Mouse (Mus musculus) CH12.LX (cell line): ENCODE measurements around the gene Rft1. TPM values are rescaled to one million over a fixed set of nuclear protein-coding genes. Genes with fewer than 3 reads are reported as not detected.
A peak's percentile ranks its signal among the peaks of the same experiment; 100 is the strongest.

Experiments used
- DNase-seq: peaks from one replicate; pipeline ENCODE4 v3.0.0-alpha.2; 2013; ENCODE audit errors: extremely low read depth
- H3K27ac ChIP-seq: 2 replicates; pipeline ENCODE4 v1.5.1; 2012; ENCODE audit warnings: low read depth, mild to moderate bottlenecking, control low read depth, moderate library complexity; ENCODE audit not compliant: insufficient read depth
- H3K27me3 ChIP-seq: replicated peaks from 2 replicates; pipeline ENCODE3; 2012; ENCODE audit warnings: inconsistent platforms
- H3K36me3 ChIP-seq, 2 experiments: replicated peaks in 1 of 2; 2 replicates each; pipeline versions ENCODE3 to v1.6.1; 2012; ENCODE audit warnings: inconsistent platforms in 1 of 2, low read length in 1 of 2, mild to moderate bottlenecking in 1 of 2, mixed read lengths in 1 of 2, moderate library complexity in 1 of 2; ENCODE audit not compliant: control insufficient read depth in 1 of 2, insufficient read depth in 1 of 2
- H3K4me1 ChIP-seq, 2 experiments: 2 replicates each; pipeline ENCODE4 v1.6.1; 2012; ENCODE audit warnings: inconsistent platforms in 1 of 2, moderate library complexity in 1 of 2; ENCODE audit not compliant: insufficient read depth in 2 of 2, control insufficient read depth in 1 of 2
- H3K4me2 ChIP-seq: 2 replicates; pipeline ENCODE4 v1.6.1; 2012; ENCODE audit warnings: low read depth, mild to moderate bottlenecking, control low read depth; ENCODE audit not compliant: poor library complexity, insufficient read depth, severe bottlenecking
- H3K4me3 ChIP-seq, 3 experiments: fragments of 150-350 bp in 1 of 3; sonication (generic) in 1 of 3; replicated peaks in 1 of 3; 2 replicates each; pipeline versions ENCODE3 to v1.5.1; 2011 to 2012; ENCODE audit warnings: low read depth in 2 of 3, low read length in 2 of 3, mild to moderate bottlenecking in 2 of 3, moderate library complexity in 2 of 3, control low read depth in 1 of 3, improper control_type of control experiment in 1 of 3, inconsistent platforms in 1 of 3, mixed read lengths in 1 of 3; ENCODE audit not compliant: poor library complexity in 1 of 3
- H3K79me2 ChIP-seq: replicated peaks from 2 replicates; pipeline ENCODE4 v1.6.1; 2012; ENCODE audit warnings: mild to moderate bottlenecking, moderate library complexity; ENCODE audit not compliant: control insufficient read depth, poor library complexity, insufficient read depth, severe bottlenecking; ENCODE audit errors: extremely low read depth
- H3K9ac ChIP-seq: 2 replicates; pipeline ENCODE4 v1.6.1; 2012; ENCODE audit warnings: low read depth, mild to moderate bottlenecking, control low read depth, moderate library complexity; ENCODE audit not compliant: insufficient read depth
- H3K9me3 ChIP-seq: replicated peaks from 2 replicates; pipeline ENCODE3; 2012; ENCODE audit warnings: low read length, inconsistent platforms, mixed read lengths
- BHLHE40 ChIP-seq: IDR thresholded peaks from 2 replicates; pipeline ENCODE4 v1.6.1; 2011; ENCODE audit warnings: mild to moderate bottlenecking, low read depth, low read length, improper control_type of control experiment
- CHD1 ChIP-seq: IDR thresholded peaks from 2 replicates; pipeline ENCODE4 v1.6.1; 2012; ENCODE audit warnings: low read depth, low read length, improper control_type of control experiment, inconsistent platforms
- CHD2 ChIP-seq: IDR thresholded peaks from 2 replicates; pipeline ENCODE4 v1.6.1; 2011; ENCODE audit warnings: low read length, improper control_type of control experiment
- CTCF ChIP-seq, 2 experiments: IDR thresholded peaks in 1 of 2; conservative IDR thresholded peaks in 1 of 2; 2 replicates each; pipeline ENCODE4 v1.5.1; 2011 to 2012; ENCODE audit warnings: low read depth in 2 of 2, low read length in 2 of 2, improper control_type of control experiment in 1 of 2, inconsistent platforms in 1 of 2, mild to moderate bottlenecking in 1 of 2, moderate library complexity in 1 of 2
- ELF1 ChIP-seq: IDR thresholded peaks from 2 replicates; pipeline ENCODE4 v1.6.1; 2014; ENCODE audit warnings: low read depth, mild to moderate bottlenecking, inconsistent platforms, low read length, improper control_type of control experiment
- EP300 ChIP-seq: IDR thresholded peaks from 2 replicates; pipeline ENCODE4 v1.6.1; 2011; ENCODE audit warnings: low read length, improper control_type of control experiment
- ETS1 ChIP-seq: conservative IDR thresholded peaks from 2 replicates; pipeline ENCODE4 v1.6.1; 2012; ENCODE audit warnings: low read depth, mild to moderate bottlenecking, inconsistent platforms, low read length, improper control_type of control experiment, moderate library complexity
- GABPA ChIP-seq: IDR thresholded peaks from 2 replicates; pipeline ENCODE4 v1.6.1; 2012; ENCODE audit warnings: low read depth, low read length, improper control_type of control experiment, inconsistent platforms; ENCODE audit not compliant: insufficient replicate concordance
- HCFC1 ChIP-seq: IDR thresholded peaks from 2 replicates; pipeline ENCODE4 v1.6.1; 2012; ENCODE audit warnings: low read depth, mild to moderate bottlenecking, inconsistent platforms, low read length, improper control_type of control experiment
- IRF4 ChIP-seq: IDR thresholded peaks from 2 replicates; pipeline ENCODE4 v1.6.1; 2014; ENCODE audit warnings: low read depth, mild to moderate bottlenecking, inconsistent platforms, low read length, improper control_type of control experiment
- JUN ChIP-seq: IDR thresholded peaks from 2 replicates; pipeline ENCODE4 v1.6.1; 2011; ENCODE audit warnings: low read depth, mild to moderate bottlenecking, low read length, improper control_type of control experiment, moderate library complexity; ENCODE audit not compliant: insufficient read depth
- JUND ChIP-seq: conservative IDR thresholded peaks from 2 replicates; pipeline ENCODE4 v1.6.1; 2011; ENCODE audit warnings: low read depth, low read length, improper control_type of control experiment
- KAT2A ChIP-seq: IDR thresholded peaks from 2 replicates; pipeline ENCODE4 v1.6.1; 2012; ENCODE audit warnings: low read length, improper control_type of control experiment, inconsistent platforms; ENCODE audit not compliant: insufficient replicate concordance
- MAFK ChIP-seq: IDR thresholded peaks from 2 replicates; pipeline ENCODE4 v1.6.1; 2011; ENCODE audit warnings: low read length, improper control_type of control experiment; ENCODE audit not compliant: insufficient replicate concordance
- MAX ChIP-seq: IDR thresholded peaks from 2 replicates; pipeline ENCODE4 v1.6.1; 2011; ENCODE audit warnings: low read length, improper control_type of control experiment
- MAZ ChIP-seq: IDR thresholded peaks from 2 replicates; pipeline ENCODE4 v1.6.1; 2012; ENCODE audit warnings: low read depth, mild to moderate bottlenecking, inconsistent platforms, low read length, improper control_type of control experiment, moderate library complexity
- MEF2A ChIP-seq: IDR thresholded peaks from 2 replicates; pipeline ENCODE4 v1.6.1; 2014; ENCODE audit warnings: low read depth, mild to moderate bottlenecking, inconsistent platforms, low read length, improper control_type of control experiment, borderline replicate concordance
- MXI1 ChIP-seq: IDR thresholded peaks from 2 replicates; pipeline ENCODE4 v1.6.1; 2011; ENCODE audit warnings: mild to moderate bottlenecking, low read depth, low read length, improper control_type of control experiment
- MYC ChIP-seq: IDR thresholded peaks from 2 replicates; pipeline ENCODE4 v1.6.1; 2011; ENCODE audit warnings: low read depth, mild to moderate bottlenecking, improper control_type of control experiment, low read length
- NELFE ChIP-seq: IDR thresholded peaks from 2 replicates; pipeline ENCODE4 v1.6.1; 2011; ENCODE audit warnings: low read depth, low read length, improper control_type of control experiment
- NRF1 ChIP-seq: IDR thresholded peaks from 2 replicates; pipeline ENCODE4 v1.6.1; 2014; ENCODE audit warnings: low read depth, mild to moderate bottlenecking, inconsistent platforms, low read length, improper control_type of control experiment, moderate library complexity
- PAX5 ChIP-seq: IDR thresholded peaks from 2 replicates; pipeline ENCODE4 v1.6.1; 2012; ENCODE audit warnings: low read length, inconsistent platforms, mixed read lengths
- POLR2A ChIP-seq: IDR thresholded peaks from 2 replicates; pipeline ENCODE4 v1.6.1; 2011; ENCODE audit warnings: low read depth, mild to moderate bottlenecking, improper control_type of control experiment, low read length
- POLR2AphosphoS2 ChIP-seq: IDR thresholded peaks from 2 replicates; pipeline ENCODE4 v1.6.1; 2011; ENCODE audit warnings: low read depth, low read length, improper control_type of control experiment
- RAD21 ChIP-seq: IDR thresholded peaks from 2 replicates; pipeline ENCODE4 v1.6.1; 2011; ENCODE audit warnings: low read depth, mild to moderate bottlenecking, low read length, improper control_type of control experiment, moderate library complexity
- RCOR1 ChIP-seq: conservative IDR thresholded peaks from 2 replicates; pipeline ENCODE4 v1.6.1; 2012; ENCODE audit warnings: low read depth, mild to moderate bottlenecking, inconsistent platforms, low read length, improper control_type of control experiment
- SIN3A ChIP-seq: IDR thresholded peaks from 2 replicates; pipeline ENCODE4 v1.6.1; 2012; ENCODE audit warnings: low read length, improper control_type of control experiment, inconsistent platforms
- SMC3 ChIP-seq: IDR thresholded peaks from 2 replicates; pipeline ENCODE4 v1.6.1; 2011; ENCODE audit warnings: low read depth, low read length, improper control_type of control experiment
- TBP ChIP-seq: conservative IDR thresholded peaks from 2 replicates; pipeline ENCODE4 v1.6.1; 2011; ENCODE audit warnings: low read depth, low read length, improper control_type of control experiment
- TCF12 ChIP-seq: IDR thresholded peaks from 2 replicates; pipeline ENCODE4 v1.6.1; 2014; ENCODE audit warnings: low read depth, mild to moderate bottlenecking, inconsistent platforms, low read length, improper control_type of control experiment
- UBTF ChIP-seq: IDR thresholded peaks from 2 replicates; pipeline ENCODE4 v1.6.1; 2012; ENCODE audit warnings: low read depth, mild to moderate bottlenecking, inconsistent platforms, low read length, improper control_type of control experiment, moderate library complexity
- USF1 ChIP-seq: IDR thresholded peaks from 2 replicates; pipeline ENCODE4 v1.6.1; 2014; ENCODE audit warnings: low read depth, mild to moderate bottlenecking, inconsistent platforms, low read length, improper control_type of control experiment
- USF2 ChIP-seq: conservative IDR thresholded peaks from 2 replicates; pipeline ENCODE4 v1.6.1; 2011; ENCODE audit warnings: low read depth, low read length, improper control_type of control experiment
- ZC3H11A ChIP-seq: IDR thresholded peaks from 2 replicates; pipeline ENCODE4 v1.6.1; 2012; ENCODE audit warnings: low read depth, mild to moderate bottlenecking, inconsistent platforms, low read length, improper control_type of control experiment
- ZKSCAN1 ChIP-seq: IDR thresholded peaks from 2 replicates; pipeline ENCODE4 v1.6.1; 2012; ENCODE audit warnings: low read depth, inconsistent platforms, low read length, improper control_type of control experiment, borderline replicate concordance
- ZMIZ1 ChIP-seq: IDR thresholded peaks from 2 replicates; pipeline ENCODE4 v1.6.1; 2012; ENCODE audit warnings: low read depth, mild to moderate bottlenecking, inconsistent platforms, low read length, improper control_type of control experiment
- ZNF384 ChIP-seq: IDR thresholded peaks from 2 replicates; pipeline ENCODE4 v1.6.1; 2012; ENCODE audit warnings: low read depth, low read length, improper control_type of control experiment, inconsistent platforms
- dilution Hi-C: fragments of 300-500 bp; cut with MboI; formaldehyde crosslinking; loops from 2 replicates; pipeline ENCODE4 v1.14.3; 2020; ENCODE audit warnings: low sequenced_read_pairs; ENCODE audit not compliant: extremely low pct_unique_long_range_greater_than_20kb, extremely low pct_ligation_motif_present
- in situ Hi-C: fragments of 300-500 bp; cut with MboI; formaldehyde crosslinking; loops from 3 replicates; pipeline ENCODE4 v1.14.3; 2019; ENCODE audit warnings: low sequenced_read_pairs, low pct_ligation_motif_present, low pct_unique_long_range_greater_than_20kb, mixed read lengths
- polyA plus RNA-seq: library from polyadenylated mRNA; unstranded; fragments of >175 nt; gene quantifications from 2 replicates; pipeline ENCODE4 v1.2.1, GENCODE M21; 2012; ENCODE audit warnings: low read depth; ENCODE audit not compliant: insufficient read length
- total RNA-seq, 2 experiments: library from RNA; depleted of rRNA; stranded (reverse); fragments of 300-350 nt in 1 of 2; fragments of >200 nt in 1 of 2; gene quantifications; 2 replicates each; pipeline ENCODE4 v1.2.3; 2012 to 2014

The Rft1 gene
- total and polyA plus RNA-seq, 3 experiments: 13.5 to 26.0 (median 17.7) TPM

GRCm38 (mm10) chr14:30625856-30626726, 28.1 kb upstream of the Rft1 start, which contains the start of gene Prkcd:
Gene Prkcd (minus strand): TSS chr14:30626210.
- no peaks in the 10 kb centered on the region for H3K9me3 ChIP-seq
- no peaks in the 10 kb centered on the region for H3K27me3 ChIP-seq
- peak within 1 kb of the TSS; percentile 92 for H3K27ac ChIP-seq
- H3K9ac ChIP-seq: peak within 1 kb of the TSS; percentile 64
- in situ Hi-C loops (loop anchor here (5.0 kb wide), 1 partner anchor 39 kb away; no protein-coding TSS in a partner anchor), dilution Hi-C loops (no loop called here)
- peak; percentile 95 for DNase-seq
- H3K79me2 ChIP-seq: peaks cover 49% of the 10 kb centered on the region
- H3K4me3 ChIP-seq: peak within 1 kb of the TSS; percentile 72 to 93 (median 80)
- H3K4me1 ChIP-seq: peaks cover 47 to 72% of the 10 kb centered on the region in 2 experiments
- H3K36me3 ChIP-seq: peaks cover 7 to 35% of the 10 kb centered on the region in 2 experiments
- peak within 1 kb of the TSS; percentile 47 for H3K4me2 ChIP-seq
- TF ChIP-seq USF2 (no peak), CTCF (conservative IDR thresholded peaks at IDR 0.05 in 1 of 2, IDR thresholded peaks at IDR 0.05 in 1 of 2; ENCODE audit: low read depth in 2 of 2, low read length in 2 of 2) (no peak), CHD1 (0 out of 2 replicates have a peak, but pooled peaks have one; percentile 10), MEF2A (no peak; the same call in 1 of the 2 replicates), JUN (no peak; the same call in 1 of the 2 replicates), NELFE (peak; percentile 78), ZKSCAN1 (no peak), MAZ (0 out of 2 replicates have a peak, but pooled peaks have one; percentile 56), MAFK (0 out of 2 replicates have a peak, but pooled peaks have one; percentile 1), USF1 (no peak; the same call in 1 of the 2 replicates), MXI1 (no peak), TBP (peak; percentile 17), RAD21 (no peak), SIN3A (peak; percentile 89; the same call in 1 of the 2 replicates), RCOR1 (0 out of 2 replicates have a peak, but pooled peaks have one; percentile 12), MAX (peak; percentile 52; the same call in 1 of the 2 replicates), ETS1 (peak; percentile 88), SMC3 (no peak), MYC (peak; percentile 22; the same call in 1 of the 2 replicates), KAT2A (0 out of 2 replicates have a peak, but pooled peaks have one; percentile 60), CHD2 (peak; percentile 83), GABPA (no peak), UBTF (peak; percentile 77), ZMIZ1 (peak; percentile 81), ZNF384 (no peak), BHLHE40 (peak; percentile 83), EP300 (peak; percentile 61; the same call in 1 of the 2 replicates), ELF1 (peak; percentile 91), POLR2A (peak; percentile 78), ZC3H11A (no peak), JUND (no peak), POLR2AphosphoS2 (no peak; the same call in none of the 2 replicates), HCFC1 (no peak), IRF4 (peak; percentile 85), PAX5 (no peak), TCF12 (peak; percentile 90), NRF1 (0 out of 2 replicates have a peak, but pooled peaks have one; percentile 39)
